Mouse (Mus musculus) liver, embryonic 12.5 days (tissue): ENCODE data around the gene Dph5. TPM values are rescaled to one million over a fixed set of nuclear protein-coding genes. Genes with fewer than 3 reads are reported as not detected.

Source experiments
- ATAC-seq: fragments of 200-750 bp; cut with Nextera tagmentation; 2 replicates; pipeline ENCODE4 v1.8.0; 2017; ENCODE audit warnings: moderate number of reproducible peaks, mild to moderate bottlenecking, moderate library complexity
- H3K27ac ChIP-seq: fragments of 300-500 bp; sonication (generic); 2 replicates; pipeline ENCODE4 v1.5.1; 2016; ENCODE audit warnings: mild to moderate bottlenecking
- H3K27me3 ChIP-seq: fragments of 300-500 bp; sonication (generic); replicated peaks from 2 replicates; pipeline ENCODE4 v1.6.1; 2016; ENCODE audit warnings: mild to moderate bottlenecking, moderate library complexity
- H3K36me3 ChIP-seq: fragments of 300-500 bp; sonication (generic); 2 replicates; pipeline ENCODE4 v1.6.1; 2016; ENCODE audit warnings: mild to moderate bottlenecking, moderate library complexity
- H3K4me1 ChIP-seq: fragments of 300-500 bp; sonication (generic); 2 replicates; pipeline ENCODE4 v1.6.1; 2016
- H3K4me2 ChIP-seq: fragments of 300-500 bp; sonication (generic); 2 replicates; pipeline ENCODE4 v1.6.1; 2016; ENCODE audit warnings: mild to moderate bottlenecking, moderate library complexity
- H3K4me3 ChIP-seq: fragments of 300-500 bp; sonication (generic); 2 replicates; pipeline ENCODE4 v1.5.1; 2016; ENCODE audit warnings: mild to moderate bottlenecking, moderate library complexity
- H3K9ac ChIP-seq: fragments of 300-500 bp; sonication (generic); 2 replicates; pipeline ENCODE4 v1.6.1; 2016; ENCODE audit warnings: mild to moderate bottlenecking, moderate library complexity
- H3K9me3 ChIP-seq: fragments of 300-500 bp; sonication (generic); replicated peaks from 2 replicates; pipeline ENCODE4 v1.6.1; 2016; ENCODE audit warnings: mild to moderate bottlenecking, moderate library complexity
- WGBS: fragments of 180-500 bp; shearing (Covaris S2); methylation state at CpG from one replicate; pipeline ENCODE4 v1.1.7; 2016; ENCODE audit not compliant: insufficient replicate concordance; 5-methylcytosine and 5-hydroxymethylcytosine counted together
- polyA plus RNA-seq: library from polyadenylated mRNA; unstranded; fragments of >200 nt; fragmentation: Nextera tagmentation; extraction: Ambion mirVana; gene quantifications from 2 replicates; pipeline ENCODE4 v1.2.1, GENCODE M21; 2016

The Dph5 gene
- polyA plus RNA-seq = 31.5 and 32.1 TPM in 2 replicates

- under 1% methylated on average over 40 of the region's 40 CpGs for WGBS
- H3K4me2 ChIP-seq = peak within 1 kb of the TSS; percentile 81
- ATAC-seq = peak; percentile 93
- peak within 1 kb of the TSS; percentile 74 for H3K27ac ChIP-seq
- peaks cover 10% of the 10 kb centered on the region for H3K36me3 ChIP-seq
- H3K27me3 ChIP-seq = no peaks in the 10 kb centered on the region
- H3K4me1 ChIP-seq = peaks cover 20% of the 10 kb centered on the region
- H3K9ac ChIP-seq = peak within 1 kb of the TSS; percentile 76
- no peaks in the 10 kb centered on the region for H3K9me3 ChIP-seq
- peak within 1 kb of the TSS; percentile 83 for H3K4me3 ChIP-seq
These were observed at the start of gene Dph5 for GRCm38 (mm10) chr3:115887427-115888309. Gene Dph5, plus strand, starts transcription at chr3:115887837.

- Histone ChIP-seq H3K27ac (no peak overlapping the region), H3K4me2 (no peak overlapping the region), H3K9me3 (no peaks in the 10 kb centered on the region), H3K4me3 (no peak overlapping the region), H3K27me3 (no peaks in the 10 kb centered on the region), H3K9ac (no peak overlapping the region), H3K36me3 (no peaks in the 10 kb centered on the region), H3K4me1 (no peaks in the 10 kb centered on the region)
- WGBS = 77% methylated on average over 3 of the region's 3 CpGs
- no peak for ATAC-seq
These were observed 43.1 kb upstream of the Dph5 start for GRCm38 (mm10) chr3:115844566-115844965.

GRCm38 (mm10) chr3:115845032-115845618 lies 42.5 kb upstream of the Dph5 start:
- Histone ChIP-seq H3K9ac (no peak overlapping the region), H3K9me3 (no peaks in the 10 kb centered on the region), H3K4me3 (no peak overlapping the region), H3K4me1 (no peaks in the 10 kb centered on the region), H3K27me3 (no peaks in the 10 kb centered on the region), H3K27ac (no peak overlapping the region), H3K4me2 (no peak overlapping the region), H3K36me3 (no peaks in the 10 kb centered on the region)
- WGBS = 70% methylated on average over 5 of the region's 5 CpGs
- ATAC-seq = no peak

- H3K36me3 ChIP-seq = no peaks in the 10 kb centered on the region
- H3K9ac ChIP-seq = no peak overlapping the region
- 73% methylated on average over 1 of the region's 1 CpGs for WGBS
- H3K4me1 ChIP-seq = no peaks in the 10 kb centered on the region
- H3K9me3 ChIP-seq = no peaks in the 10 kb centered on the region
- no peak overlapping the region for H3K4me2 ChIP-seq
- H3K27me3 ChIP-seq = no peaks in the 10 kb centered on the region
- no peak overlapping the region for H3K27ac ChIP-seq
- H3K4me3 ChIP-seq = no peak overlapping the region
- no peak for ATAC-seq
These were observed 41.9 kb upstream of the Dph5 start for GRCm38 (mm10) chr3:115845724-115846123.

GRCm38 (mm10) chr3:115846153-115846552 lies 41.5 kb upstream of the Dph5 start:
- Histone ChIP-seq H3K4me2 (no peak overlapping the region), H3K27me3 (no peaks in the 10 kb centered on the region), H3K4me3 (no peak overlapping the region), H3K9me3 (no peaks in the 10 kb centered on the region), H3K36me3 (no peaks in the 10 kb centered on the region), H3K9ac (no peak overlapping the region), H3K4me1 (no peaks in the 10 kb centered on the region), H3K27ac (no peak overlapping the region)
- ATAC-seq = no peak
- 72% methylated on average over 5 of the region's 5 CpGs for WGBS

- Histone ChIP-seq H3K36me3 (no peaks in the 10 kb centered on the region), H3K4me3 (no peak overlapping the region), H3K4me2 (no peak overlapping the region), H3K9ac (no peak overlapping the region), H3K27me3 (no peaks in the 10 kb centered on the region), H3K4me1 (no peaks in the 10 kb centered on the region), H3K9me3 (no peaks in the 10 kb centered on the region), H3K27ac (no peak overlapping the region)
- 68% methylated on average over 11 of the region's 11 CpGs for WGBS
- ATAC-seq = no peak
These were observed 38.8 kb upstream of the Dph5 start for GRCm38 (mm10) chr3:115848686-115849480.

GRCm38 (mm10) chr3:115850946-115851345 lies 36.7 kb upstream of the Dph5 start:
- Histone ChIP-seq H3K4me3 (no peak overlapping the region), H3K9me3 (no peaks in the 10 kb centered on the region), H3K27ac (no peak overlapping the region), H3K9ac (no peak overlapping the region), H3K4me1 (no peaks in the 10 kb centered on the region), H3K36me3 (no peaks in the 10 kb centered on the region), H3K4me2 (no peak overlapping the region), H3K27me3 (no peaks in the 10 kb centered on the region)
- ATAC-seq = no peak
- WGBS = 58% methylated on average over 4 of the region's 4 CpGs

- 76% methylated on average over 7 of the region's 7 CpGs for WGBS
- H3K4me2 ChIP-seq = no peak overlapping the region
- H3K9ac ChIP-seq = no peak overlapping the region
- no peaks in the 10 kb centered on the region for H3K36me3 ChIP-seq
- H3K4me1 ChIP-seq = no peaks in the 10 kb centered on the region
- H3K27ac ChIP-seq = no peak overlapping the region
- H3K27me3 ChIP-seq = no peaks in the 10 kb centered on the region
- no peak overlapping the region for H3K4me3 ChIP-seq
- no peak for ATAC-seq
- no peaks in the 10 kb centered on the region for H3K9me3 ChIP-seq
These were observed 32.9 kb upstream of the Dph5 start for GRCm38 (mm10) chr3:115854672-115855191.

- Histone ChIP-seq H3K4me3 (no peak overlapping the region), H3K9ac (no peak overlapping the region), H3K4me1 (no peaks in the 10 kb centered on the region), H3K4me2 (no peak overlapping the region), H3K27me3 (no peaks in the 10 kb centered on the region), H3K36me3 (no peaks in the 10 kb centered on the region), H3K9me3 (no peaks in the 10 kb centered on the region), H3K27ac (no peak overlapping the region)
- ATAC-seq = no peak
- WGBS = 79% methylated on average over 10 of the region's 10 CpGs
These were observed 32.1 kb upstream of the Dph5 start for GRCm38 (mm10) chr3:115855576-115855975.

- no peaks in the 10 kb centered on the region for H3K36me3 ChIP-seq
- no peaks in the 10 kb centered on the region for H3K9me3 ChIP-seq
- H3K4me2 ChIP-seq = no peak overlapping the region
- H3K4me1 ChIP-seq = no peaks in the 10 kb centered on the region
- no peak overlapping the region for H3K27ac ChIP-seq
- no peak overlapping the region for H3K9ac ChIP-seq
- no peak for ATAC-seq
- no peak overlapping the region for H3K4me3 ChIP-seq
- WGBS = 34% methylated on average over 8 of the region's 8 CpGs
- no peaks in the 10 kb centered on the region for H3K27me3 ChIP-seq
These were observed 31.1 kb upstream of the Dph5 start for GRCm38 (mm10) chr3:115856484-115857022.

GRCm38 (mm10) chr3:115857436-115857835 lies 30.2 kb upstream of the Dph5 start:
- no peak for ATAC-seq
- Histone ChIP-seq H3K36me3 (no peaks in the 10 kb centered on the region), H3K4me1 (peaks cover under 1% of the 10 kb centered on the region; the same call in 1 of the 2 replicates), H3K27me3 (no peaks in the 10 kb centered on the region), H3K9me3 (no peaks in the 10 kb centered on the region), H3K4me3 (no peak overlapping the region), H3K4me2 (no peak overlapping the region), H3K27ac (no peak overlapping the region), H3K9ac (no peak overlapping the region)
- 82% methylated on average over 10 of the region's 10 CpGs for WGBS
